Mouse (Mus musculus): ENCODE results near the gene Rcn1.

DNA sequence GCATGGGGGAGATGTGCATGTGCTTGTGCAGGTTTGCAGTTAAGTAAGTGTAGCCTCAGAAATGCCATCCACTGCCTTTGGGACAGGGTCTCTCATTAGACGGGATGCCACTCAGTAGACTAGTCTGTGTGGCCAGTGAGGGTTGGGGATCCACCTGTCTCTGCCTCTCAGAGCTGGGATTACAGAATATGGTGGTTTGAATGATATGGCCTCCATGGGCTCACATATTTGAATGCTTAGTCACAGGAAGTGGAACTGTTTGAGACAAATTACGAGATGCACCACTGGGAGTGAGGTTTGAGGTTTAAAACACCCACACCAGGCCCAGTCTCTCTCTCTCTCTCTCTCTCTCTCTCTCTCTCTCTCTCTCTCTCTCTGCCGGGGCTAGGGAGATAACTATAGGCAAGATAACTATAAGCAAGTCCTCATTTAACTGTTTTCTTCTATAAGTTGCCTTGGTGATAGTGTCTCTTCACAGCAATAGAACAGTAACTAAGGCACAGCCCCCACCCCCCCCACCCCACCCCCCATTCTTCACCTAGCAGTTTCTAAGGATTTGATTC is 18.3 kb downstream of the Rcn1 start:
- no peak for TF ChIP-seq CTCF (IDR thresholded peaks at IDR 0.05; ENCODE audit: control insufficient read depth, insufficient read depth, low read length)
- TF ChIP-seq POLR2A (IDR thresholded peaks at IDR 0.05; ENCODE audit: borderline replicate concordance, control insufficient read depth, low read depth, low read length) = no peak
